Mouse (Mus musculus) fibroblast of lung, adult 2 months (primary cell): Measurements from ENCODE around the gene Sec31a.

Experiments used
- DNase-seq: peaks from one replicate; pipeline ENCODE4 v3.0.0-alpha.2; 2011; ENCODE audit warnings: low read depth

Sec31a gene

GRCm38 (mm10) chr5:100408485-100408884 lies 7.5 kb downstream of the Sec31a start:
- DNase-seq = no peak

GRCm38 (mm10) chr5:100396753-100397152 lies 19.3 kb downstream of the Sec31a start:
- no peak for DNase-seq

GRCm38 (mm10) chr5:100393681-100394080 lies 22.4 kb downstream of the Sec31a start:
- peak; percentile 24 for DNase-seq

GRCm38 (mm10) chr5:100392436-100392955 lies 23.5 kb downstream of the Sec31a start:
- DNase-seq = no peak

GRCm38 (mm10) chr5:100383782-100384510 lies 32.1 kb downstream of the Sec31a start:
- DNase-seq = no peak

GRCm38 (mm10) chr5:100381094-100381493 lies 34.9 kb downstream of the Sec31a start:
- DNase-seq = no peak

GRCm38 (mm10) chr5:100380277-100380676 lies 35.8 kb downstream of the Sec31a start:
- no peak for DNase-seq

GRCm38 (mm10) chr5:100378981-100379380 lies 37.1 kb downstream of the Sec31a start:
- no peak for DNase-seq

GRCm38 (mm10) chr5:100378211-100378610 lies 37.8 kb downstream of the Sec31a start:
- DNase-seq = no peak

GRCm38 (mm10) chr5:100377376-100377775 lies 38.7 kb downstream of the Sec31a start:
- no peak for DNase-seq

- no peak for DNase-seq
These were observed 41.3 kb downstream of the Sec31a start for GRCm38 (mm10) chr5:100374703-100375102.

GRCm38 (mm10) chr5:100373952-100374351 lies 42.1 kb downstream of the Sec31a start:
- no peak for DNase-seq

- no peak for DNase-seq
These were observed 45.1 kb downstream of the Sec31a start for GRCm38 (mm10) chr5:100370919-100371318.

- no peak for DNase-seq
These were observed 46.1 kb downstream of the Sec31a start for GRCm38 (mm10) chr5:100369825-100370459.

GRCm38 (mm10) chr5:100369093-100369492 lies 46.9 kb downstream of the Sec31a start:
- peak; percentile 70 for DNase-seq

- DNase-seq = no peak
These were observed 47.5 kb downstream of the Sec31a start for GRCm38 (mm10) chr5:100368527-100368926.

GRCm38 (mm10) chr5:100367051-100367450 lies 49.0 kb downstream of the Sec31a start:
- DNase-seq = no peak

GRCm38 (mm10) chr5:100360296-100360695 lies 55.7 kb downstream of the Sec31a start:
- no peak for DNase-seq

- no peak for DNase-seq
These were observed 57.7 kb downstream of the Sec31a start for GRCm38 (mm10) chr5:100358334-100358733.

GRCm38 (mm10) chr5:100354644-100355043 lies 61.4 kb downstream of the Sec31a start:
- DNase-seq = no peak

GRCm38 (mm10) chr5:100352986-100353848 lies 62.8 kb downstream of the Sec31a start:
- no peak for DNase-seq

- DNase-seq = no peak
These were observed 65.1 kb downstream of the Sec31a start for GRCm38 (mm10) chr5:100350907-100351456.
